Mouse (Mus musculus): ENCODE data around the gene Cog6.

The Cog6 gene

GRCm38 (mm10) chr3:52960951-52961350 is 56.1 kb downstream of the Cog6 start:
- DNase-seq = no peak

- no peak for DNase-seq
Measured at GRCm38 (mm10) chr3:52958444-52959120, 58.5 kb downstream of the Cog6 start.

GRCm38 (mm10) chr3:52957861-52958260 is 59.2 kb downstream of the Cog6 start:
- no peak for DNase-seq

- DNase-seq = peak; percentile 21 to 23
Measured at GRCm38 (mm10) chr3:52956236-52956635, 60.8 kb downstream of the Cog6 start.

- DNase-seq = peak; percentile 72 to 78
Measured at GRCm38 (mm10) chr3:52955481-52956019, 61.5 kb downstream of the Cog6 start.

GRCm38 (mm10) chr3:52954656-52955055 is 62.4 kb downstream of the Cog6 start:
- DNase-seq = peak; percentile 57 to 77

- no peak for DNase-seq
Measured at GRCm38 (mm10) chr3:52953831-52954230, 63.2 kb downstream of the Cog6 start.

- peak in 1 of 2 experiments; percentile 22 for DNase-seq
Measured at GRCm38 (mm10) chr3:52948824-52949223, 68.2 kb downstream of the Cog6 start.

- DNase-seq = peak in 1 of 2 experiments; percentile 22
Measured at GRCm38 (mm10) chr3:52947444-52947843, 69.6 kb downstream of the Cog6 start.

GRCm38 (mm10) chr3:52940832-52941468 is 76.1 kb downstream of the Cog6 start:
- peak; percentile 47 to 74 for DNase-seq

- DNase-seq = peak; percentile 57 to 64
Measured at GRCm38 (mm10) chr3:52938398-52938797, 78.6 kb downstream of the Cog6 start.

- DNase-seq = peak in 1 of 2 experiments; percentile 8
Measured at GRCm38 (mm10) chr3:52937739-52938306, 79.2 kb downstream of the Cog6 start.

- DNase-seq = no peak
Measured at GRCm38 (mm10) chr3:52931956-52932355, 85.1 kb downstream of the Cog6 start.
